Mouse (Mus musculus): ENCODE measurements around the gene Gpr156. TPM values are rescaled to one million over a fixed set of nuclear protein-coding genes. Genes with fewer than 3 reads are reported as not detected.
"Not testable (repeated sequence)": the region's sequence is repeated elsewhere in the genome, so short reads cannot be mapped to it uniquely, and the experiment has no call there.

Gene Gpr156
- polyA plus RNA-seq, 1 experiment from 2014 or later: 0.04 TPM

- CTCF ChIA-PET: no interaction called here
- no peak for TF ChIP-seq CTCF (IDR thresholded peaks at IDR 0.05)
- POLR2A ChIA-PET: interaction anchor here (0.6 kb wide), 1 partner anchor 209 kb away, joined by 8 read pairs; no protein-coding TSS in a partner anchor
- ATAC-seq: peak; percentile 45
- in situ Hi-C loops (cut with MboI; ENCODE audit: low pct_unique_long_range_greater_than_20kb): no loop called here
- no peaks in the 10 kb centered on the region for H3K27me3 ChIP-seq
- DNase-seq (ENCODE audit: low read depth, low spot score): no peak
These were observed 100.7 kb downstream of the Gpr156 start for GRCm38 (mm10) chr16:38016928-38017524.

GRCm38 (mm10) chr16:38017958-38018376 lies 101.7 kb downstream of the Gpr156 start:
- DNase-seq (ENCODE audit: low read depth, low spot score) (peak; percentile 67), ATAC-seq (peak; percentile 89)
- in situ Hi-C loops (cut with MboI; ENCODE audit: low pct_unique_long_range_greater_than_20kb): no loop called here
- TF ChIP-seq CTCF (IDR thresholded peaks at IDR 0.05): no peak
- POLR2A ChIA-PET: interaction anchor here (0.5 kb wide), 1 partner anchor 99 kb away, joined by 6 read pairs; no protein-coding TSS in a partner anchor
- CTCF ChIA-PET: interaction anchor here (1.1 kb wide), 1 partner anchor 71 kb away, joined by 3 read pairs; no protein-coding TSS in a partner anchor
- no peaks in the 10 kb centered on the region for H3K27me3 ChIP-seq

- ChIA-PET POLR2A (no interaction called here), CTCF (no interaction called here)
- H3K27me3 ChIP-seq: no peaks in the 10 kb centered on the region
- in situ Hi-C loops (cut with MboI; ENCODE audit: low pct_unique_long_range_greater_than_20kb): no loop called here
- TF ChIP-seq CTCF (IDR thresholded peaks at IDR 0.05): no peak
- ATAC-seq (no peak), DNase-seq (ENCODE audit: low read depth, low spot score) (no peak)
These were observed 116.3 kb downstream of the Gpr156 start for GRCm38 (mm10) chr16:38032644-38033043.

GRCm38 (mm10) chr16:38033071-38033470 lies 116.8 kb downstream of the Gpr156 start:
- no peak for ATAC-seq
- ChIA-PET CTCF (no interaction called here), POLR2A (no interaction called here)
- no peak for DNase-seq (ENCODE audit: low read depth, low spot score)
- in situ Hi-C loops (cut with MboI; ENCODE audit: low pct_unique_long_range_greater_than_20kb): no loop called here
- TF ChIP-seq CTCF (IDR thresholded peaks at IDR 0.05): no peak
- H3K27me3 ChIP-seq: no peaks in the 10 kb centered on the region

GRCm38 (mm10) chr16:38038101-38038500 lies 121.8 kb downstream of the Gpr156 start:
- ATAC-seq; in situ Hi-C loops (cut with MboI; ENCODE audit: low pct_unique_long_range_greater_than_20kb); CTCF ChIA-PET; H3K27me3 ChIP-seq; POLR2A ChIA-PET; DNase-seq (ENCODE audit: low read depth, low spot score): not testable (repeated sequence)

GRCm38 (mm10) chr16:38042160-38042559 lies 125.9 kb downstream of the Gpr156 start:
- in situ Hi-C loops (cut with MboI; ENCODE audit: low pct_unique_long_range_greater_than_20kb): no loop called here
- no peaks in the 10 kb centered on the region for H3K27me3 ChIP-seq
- ATAC-seq (no peak), DNase-seq (ENCODE audit: low read depth, low spot score) (no peak)
- CTCF ChIA-PET: no interaction called here
- POLR2A ChIA-PET: no interaction called here
- no peak for TF ChIP-seq CTCF (IDR thresholded peaks at IDR 0.05)

- CTCF ChIA-PET: no interaction called here
- no peaks in the 10 kb centered on the region for H3K27me3 ChIP-seq
- DNase-seq (ENCODE audit: low read depth, low spot score) (no peak), ATAC-seq (no peak)
- in situ Hi-C loops (cut with MboI; ENCODE audit: low pct_unique_long_range_greater_than_20kb): no loop called here
- POLR2A ChIA-PET: no interaction called here
- no peak for TF ChIP-seq CTCF (IDR thresholded peaks at IDR 0.05)
These were observed 128.3 kb downstream of the Gpr156 start for GRCm38 (mm10) chr16:38044551-38044950.

- ChIA-PET CTCF (no interaction called here), POLR2A (no interaction called here)
- DNase-seq (ENCODE audit: low read depth, low spot score) (no peak), ATAC-seq (no peak)
- in situ Hi-C loops (cut with MboI; ENCODE audit: low pct_unique_long_range_greater_than_20kb): no loop called here
- H3K27me3 ChIP-seq: no peaks in the 10 kb centered on the region
- no peak for TF ChIP-seq CTCF (IDR thresholded peaks at IDR 0.05)
These were observed 131.7 kb downstream of the Gpr156 start for GRCm38 (mm10) chr16:38047781-38048558.

Other genes with a start within 250 kb of the Gpr156 start
- 283 TPM for gene Fstl1, start 139.6 kb upstream of the Gpr156 start, polyA plus RNA-seq (2021)
- 0.05 TPM for gene Gm36028, start 55.4 kb upstream of the Gpr156 start, polyA plus RNA-seq (2021)
- 20.0 TPM for gene Lrrc58, start 48.1 kb upstream of the Gpr156 start, polyA plus RNA-seq (2021)
- 43.9 TPM for gene Gsk3b, start 172.5 kb downstream of the Gpr156 start, polyA plus RNA-seq (2021)